Mouse (Mus musculus): ENCODE measurements around the gene Dyrk1b. TPM values are rescaled to one million over a fixed set of nuclear protein-coding genes. Genes with fewer than 3 reads are reported as not detected.

The Dyrk1b gene
- total and polyA plus RNA-seq, 2 experiments from 2014 or later: 7.4 to 23.3 TPM

GRCm38 (mm10) chr7:28159893-28160292, 19.4 kb upstream of the Dyrk1b start:
- no peak overlapping the region for H3K9ac ChIP-seq
- no peak overlapping the region for H3K4me2 ChIP-seq (ENCODE audit: low read depth)
- no peaks in the 10 kb centered on the region for H3K9me3 ChIP-seq (ENCODE audit: low read length)
- no peaks in the 10 kb centered on the region for H3K27me3 ChIP-seq (ENCODE audit: insufficient read depth, low read length)
- H3K36me3 ChIP-seq (ENCODE audit: insufficient read depth): no peaks in the 10 kb centered on the region
- H3K4me3 ChIP-seq (ENCODE audit: low read depth, low read length): no peak overlapping the region
- 77% methylated on average over 3 of the region's 3 CpGs for WGBS
- H3K27ac ChIP-seq (ENCODE audit: low read depth, low read length): no peak overlapping the region
- TF ChIP-seq CTCF (IDR thresholded peaks at IDR 0.05; ENCODE audit: low read depth): no peak
- DNase-seq (no peak), ATAC-seq (no peak)
- no peaks in the 10 kb centered on the region for H3K4me1 ChIP-seq (ENCODE audit: insufficient read depth)

- Histone ChIP-seq H3K4me2 (ENCODE audit: low read depth) (no peak overlapping the region), H3K9me3 (ENCODE audit: low read length) (no peaks in the 10 kb centered on the region), H3K27me3 (ENCODE audit: insufficient read depth, low read length) (no peaks in the 10 kb centered on the region), H3K27ac (ENCODE audit: low read depth, low read length) (no peak overlapping the region), H3K9ac (no peak overlapping the region), H3K4me1 (ENCODE audit: insufficient read depth) (no peaks in the 10 kb centered on the region), H3K4me3 (ENCODE audit: low read depth, low read length) (no peak overlapping the region), H3K36me3 (ENCODE audit: insufficient read depth) (no peaks in the 10 kb centered on the region)
- 48% methylated on average over 9 of the region's 9 CpGs for WGBS
- TF ChIP-seq CTCF (IDR thresholded peaks at IDR 0.05; ENCODE audit: low read depth): no peak
- DNase-seq (no peak), ATAC-seq (no peak)
Observed at GRCm38 (mm10) chr7:28161163-28161749, 18.0 kb upstream of the Dyrk1b start.

- no peak overlapping the region for H3K4me3 ChIP-seq (ENCODE audit: low read depth, low read length)
- no peak overlapping the region for H3K27ac ChIP-seq (ENCODE audit: low read depth, low read length)
- no peak overlapping the region for H3K9ac ChIP-seq
- DNase-seq: no peak
- TF ChIP-seq CTCF (IDR thresholded peaks at IDR 0.05; ENCODE audit: low read depth): 0 out of 2 replicates have a peak, but pooled peaks have one; percentile 14
- no peaks in the 10 kb centered on the region for H3K36me3 ChIP-seq (ENCODE audit: insufficient read depth)
- no peaks in the 10 kb centered on the region for H3K27me3 ChIP-seq (ENCODE audit: insufficient read depth, low read length)
- no peak for ATAC-seq
- H3K4me1 ChIP-seq (ENCODE audit: insufficient read depth): peaks cover 11% of the 10 kb centered on the region
- H3K4me2 ChIP-seq (ENCODE audit: low read depth): no peak overlapping the region
- WGBS: 85% methylated on average over 6 of the region's 6 CpGs
- no peaks in the 10 kb centered on the region for H3K9me3 ChIP-seq (ENCODE audit: low read length)
Observed at GRCm38 (mm10) chr7:28165406-28165805, 13.9 kb upstream of the Dyrk1b start.

- 9% methylated on average over 9 of the region's 9 CpGs for WGBS
- peak overlapping the region; percentile 88 for H3K4me2 ChIP-seq (ENCODE audit: low read depth)
- peak overlapping the region; percentile 51 for H3K9ac ChIP-seq
- peak; percentile 70 for DNase-seq
- peak overlapping the region; percentile 72 for H3K27ac ChIP-seq (ENCODE audit: low read depth, low read length)
- TF ChIP-seq CTCF (IDR thresholded peaks at IDR 0.05; ENCODE audit: low read depth): peak; percentile 81
- peaks cover 19% of the 10 kb centered on the region for H3K4me1 ChIP-seq (ENCODE audit: insufficient read depth)
- ATAC-seq: peak; percentile 16; the same call in 1 of the 2 replicates
- no peaks in the 10 kb centered on the region for H3K27me3 ChIP-seq (ENCODE audit: insufficient read depth, low read length)
- H3K36me3 ChIP-seq (ENCODE audit: insufficient read depth): no peaks in the 10 kb centered on the region
- H3K9me3 ChIP-seq (ENCODE audit: low read length): no peaks in the 10 kb centered on the region
- H3K4me3 ChIP-seq (ENCODE audit: low read depth, low read length): peak overlapping the region; percentile 73
Observed at GRCm38 (mm10) chr7:28168320-28169115, 10.8 kb upstream of the Dyrk1b start.

GRCm38 (mm10) chr7:28169489-28170422, 9.5 kb upstream of the Dyrk1b start, which contains the start of gene Fbl:
Gene Fbl, plus strand, starts transcription at chr7:28169710.
- no peaks in the 10 kb centered on the region for H3K9me3 ChIP-seq (ENCODE audit: low read length)
- H3K27me3 ChIP-seq (ENCODE audit: insufficient read depth, low read length): no peaks in the 10 kb centered on the region
- ATAC-seq (peak; percentile 98), DNase-seq (peak; percentile 97)
- peak within 1 kb of the TSS; percentile 67 for H3K9ac ChIP-seq
- H3K36me3 ChIP-seq (ENCODE audit: insufficient read depth): no peaks in the 10 kb centered on the region
- peak within 1 kb of the TSS; percentile 73 for H3K4me3 ChIP-seq (ENCODE audit: low read depth, low read length)
- peak within 1 kb of the TSS; percentile 81 for H3K27ac ChIP-seq (ENCODE audit: low read depth, low read length)
- WGBS: 3% methylated on average over 79 of the region's 80 CpGs
- H3K4me1 ChIP-seq (ENCODE audit: insufficient read depth): peaks cover 19% of the 10 kb centered on the region
- peak within 1 kb of the TSS; percentile 88 for H3K4me2 ChIP-seq (ENCODE audit: low read depth)
- no peak for TF ChIP-seq CTCF (IDR thresholded peaks at IDR 0.05; ENCODE audit: low read depth)

- H3K4me2 ChIP-seq (ENCODE audit: low read depth): no peak overlapping the region
- TF ChIP-seq CTCF (IDR thresholded peaks at IDR 0.05; ENCODE audit: low read depth): no peak
- no peak overlapping the region for H3K9ac ChIP-seq
- no peak for DNase-seq
- H3K4me3 ChIP-seq (ENCODE audit: low read depth, low read length): no peak overlapping the region
- no peak for ATAC-seq
- no peak overlapping the region for H3K27ac ChIP-seq (ENCODE audit: low read depth, low read length)
- WGBS: 93% methylated on average over 4 of the region's 4 CpGs
- no peaks in the 10 kb centered on the region for H3K9me3 ChIP-seq (ENCODE audit: low read length)
- H3K27me3 ChIP-seq (ENCODE audit: insufficient read depth, low read length): no peaks in the 10 kb centered on the region
- peaks cover 32% of the 10 kb centered on the region for H3K36me3 ChIP-seq (ENCODE audit: insufficient read depth)
- peaks cover 9% of the 10 kb centered on the region for H3K4me1 ChIP-seq (ENCODE audit: insufficient read depth)
Observed at GRCm38 (mm10) chr7:28175358-28175757, 3.9 kb upstream of the Dyrk1b start.
